Mouse (Mus musculus): ENCODE measurements around the gene Cyp2c54. TPM values are rescaled to one million over a fixed set of nuclear protein-coding genes. Genes with fewer than 3 reads are reported as not detected.

Gene Cyp2c54
- 0.07 TPM in 1 of 2 replicates, not detected in the other for polyA plus RNA-seq (2012; rRNA removed)

GRCm38 (mm10) chr19:40073701-40074100, at the start of gene Cyp2c54:
Gene Cyp2c54, minus strand, starts transcription at chr19:40073827.

GRCm38 (mm10) chr19:40089421-40089820, 15.8 kb upstream of the Cyp2c54 start, which contains the start of gene Cyp2c50:
Gene Cyp2c50, plus strand, starts transcription at chr19:40089688.

GRCm38 (mm10) chr19:39992140-39992539, 81.5 kb downstream of the Cyp2c54 start, which contains the start of gene Cyp2c37:
Gene Cyp2c37, plus strand, starts transcription at chr19:39992424.

Other genes starting within 250 kb of the Cyp2c54 start
- gene Cyp2c69, start 187.0 kb downstream of the Cyp2c54 start, polyA plus RNA-seq (2012; rRNA removed), result 0.33 TPM in 1 of 2 replicates, not detected in the other
- 0.23 TPM in 1 of 2 replicates, not detected in the other for gene Cyp2c37, start 81.4 kb downstream of the Cyp2c54 start, polyA plus RNA-seq (2012; rRNA removed)
- 0.28 TPM in 1 of 2 replicates, not detected in the other for gene Cyp2c50, start 15.9 kb upstream of the Cyp2c54 start, polyA plus RNA-seq (2012; rRNA removed)
- 0.07 TPM in 1 of 2 replicates, not detected in the other for gene Cyp2c70, start 113.5 kb upstream of the Cyp2c54 start, polyA plus RNA-seq (2012; rRNA removed)
- gene Pdlim1, start 198.0 kb upstream of the Cyp2c54 start, polyA plus RNA-seq (2012; rRNA removed), result 99.2 and 155 TPM in 2 replicates